Mouse (Mus musculus) cortical plate, adult 2 months (tissue): ENCODE data around the gene Trmt5.

Source experiments
- CTCF ChIP-seq: fragments of 200-500 bp; IDR thresholded peaks from 2 replicates; pipeline ENCODE4 v1.5.1; 2011; ENCODE audit warnings: mild to moderate bottlenecking, control low read depth, low read length; ENCODE audit not compliant: insufficient read depth; ENCODE audit errors: extremely low read depth
- POLR2A ChIP-seq: fragments of 200-500 bp; IDR thresholded peaks from 2 replicates; pipeline ENCODE4 v1.6.1; 2011; ENCODE audit warnings: mild to moderate bottlenecking, low read length, control low read depth; ENCODE audit not compliant: insufficient read depth; ENCODE audit errors: extremely low read depth

DNA sequence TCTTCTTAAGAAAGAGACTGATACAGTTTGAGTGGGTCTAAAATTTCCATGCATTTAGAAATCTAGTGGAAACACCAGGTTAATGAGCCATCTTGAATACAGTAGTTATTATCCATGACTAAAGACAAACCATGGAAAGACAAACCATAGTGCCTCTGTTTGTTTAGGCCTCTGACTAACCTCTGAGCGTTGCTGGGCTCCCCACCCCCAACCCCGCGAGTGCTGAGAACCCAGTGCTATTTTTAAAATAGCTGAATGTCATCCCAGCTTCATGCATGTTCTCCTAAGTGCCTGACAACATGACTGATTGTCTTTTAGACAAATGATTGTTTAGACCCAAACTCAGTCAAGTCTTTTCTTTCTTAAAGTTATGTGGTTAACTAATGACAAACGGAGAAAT lies 39.1 kb upstream of the Trmt5 start:
- TF ChIP-seq CTCF (no peak), POLR2A (no peak)
